Mouse (Mus musculus): ENCODE data around the gene Slit2.

Slit2 gene

GRCm38 (mm10) chr5:47982941-47983701 lies at the start of gene Slit2:
Gene Slit2 (plus strand): TSS chr5:47983138.
- DNase-seq (ENCODE audit: low spot score in 2 of 2) = peak; percentile 72 to 75

- DNase-seq (ENCODE audit: low spot score in 2 of 2) = no peak
Observed at GRCm38 (mm10) chr5:47938586-47939372, 44.2 kb upstream of the Slit2 start.

GRCm38 (mm10) chr5:47956451-47956850 lies 26.5 kb upstream of the Slit2 start:
- DNase-seq (ENCODE audit: low spot score in 2 of 2) = no peak

- DNase-seq (ENCODE audit: low spot score in 2 of 2) = peak; percentile 23 to 31
Observed at GRCm38 (mm10) chr5:47975795-47976194, 7.1 kb upstream of the Slit2 start.

DNA sequence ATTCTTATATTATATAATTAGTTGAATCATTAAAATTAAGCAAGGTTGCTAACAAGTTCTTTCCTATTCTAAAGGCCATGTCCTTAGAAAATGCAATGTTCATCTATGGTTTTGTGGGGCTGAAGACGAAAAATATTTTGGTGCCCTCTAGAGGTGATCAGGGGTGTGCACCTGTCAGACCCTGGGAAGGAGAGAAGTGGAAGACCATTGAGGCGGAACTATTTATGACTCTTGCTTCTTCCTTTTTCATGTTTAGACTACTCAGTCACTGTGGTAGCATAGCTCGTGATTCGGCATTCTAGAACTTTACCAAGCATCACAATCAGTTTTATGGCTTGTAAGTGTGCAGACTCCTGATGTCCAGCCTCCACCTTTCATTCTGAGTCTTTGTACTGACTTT lies 3.6 kb upstream of the Slit2 start:
- peak in 1 of 2 experiments; percentile 24 for DNase-seq (ENCODE audit: low spot score in 2 of 2)

DNA sequence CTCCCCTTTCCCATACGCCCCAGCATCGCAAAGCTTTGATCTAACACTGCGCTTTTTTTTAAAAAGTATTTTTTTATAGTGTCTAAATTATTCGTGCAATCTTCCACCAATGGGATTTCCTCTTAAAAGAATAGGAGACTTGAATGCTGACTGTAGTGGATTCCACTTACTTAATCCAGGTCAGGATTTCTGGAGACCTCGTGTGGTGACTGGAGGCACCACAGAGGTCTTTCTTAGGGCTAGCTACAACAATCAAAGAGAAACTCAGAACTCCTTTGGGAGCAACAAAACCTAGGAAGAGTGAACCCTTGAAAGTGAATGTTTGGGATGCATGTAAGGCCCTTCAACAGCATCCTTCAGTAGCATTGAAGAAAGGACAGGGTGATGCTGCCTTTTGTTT lies 2.5 kb upstream of the Slit2 start:
- DNase-seq (ENCODE audit: low spot score in 2 of 2) = no peak

GRCm38 (mm10) chr5:47981951-47982350 lies 987 bp upstream of the Slit2 start:
- no peak for DNase-seq (ENCODE audit: low spot score in 2 of 2)

DNA sequence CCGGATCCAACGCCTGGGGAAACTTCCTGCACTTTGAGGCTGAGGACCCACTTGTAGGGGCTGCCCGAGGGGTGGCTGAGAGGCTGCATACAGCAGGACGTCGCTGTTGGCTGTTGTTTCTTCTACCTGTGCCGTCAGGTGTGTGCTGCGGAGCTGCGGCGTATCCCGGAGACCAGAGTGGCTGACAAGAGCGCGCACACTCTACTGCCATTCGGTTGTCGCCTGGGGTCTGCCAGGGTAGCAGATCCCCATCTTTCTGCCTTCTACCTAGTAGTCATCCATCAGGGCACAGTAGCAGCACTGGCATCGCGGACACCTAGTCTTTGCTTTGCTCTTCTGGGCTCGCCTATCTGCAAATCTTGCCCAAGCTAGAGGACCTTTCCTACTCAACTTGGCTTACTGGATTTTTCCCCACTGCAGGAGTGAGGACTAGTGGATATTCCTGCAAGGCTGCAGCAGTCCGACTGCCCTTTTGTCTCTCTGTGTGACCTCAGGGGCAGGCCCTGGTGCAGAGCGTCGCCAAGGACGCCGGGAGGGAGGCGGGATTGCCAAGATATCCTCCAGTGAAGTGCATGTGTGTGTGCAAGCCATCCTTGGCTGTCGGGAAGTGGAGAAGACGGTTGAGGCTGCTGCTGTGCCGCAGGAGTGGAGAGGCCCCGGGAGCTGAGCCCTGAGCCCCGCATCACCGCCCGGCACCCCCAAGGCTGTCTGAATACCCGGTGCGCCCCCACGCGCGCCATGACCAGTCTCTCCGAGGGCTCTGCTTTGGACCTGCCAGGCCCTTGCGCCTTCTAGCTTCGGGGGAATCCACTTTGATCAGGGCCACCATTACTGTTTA lies 1.0 kb downstream of the Slit2 start:
- peak; percentile 33 to 36 for DNase-seq (ENCODE audit: low spot score in 2 of 2)

DNA sequence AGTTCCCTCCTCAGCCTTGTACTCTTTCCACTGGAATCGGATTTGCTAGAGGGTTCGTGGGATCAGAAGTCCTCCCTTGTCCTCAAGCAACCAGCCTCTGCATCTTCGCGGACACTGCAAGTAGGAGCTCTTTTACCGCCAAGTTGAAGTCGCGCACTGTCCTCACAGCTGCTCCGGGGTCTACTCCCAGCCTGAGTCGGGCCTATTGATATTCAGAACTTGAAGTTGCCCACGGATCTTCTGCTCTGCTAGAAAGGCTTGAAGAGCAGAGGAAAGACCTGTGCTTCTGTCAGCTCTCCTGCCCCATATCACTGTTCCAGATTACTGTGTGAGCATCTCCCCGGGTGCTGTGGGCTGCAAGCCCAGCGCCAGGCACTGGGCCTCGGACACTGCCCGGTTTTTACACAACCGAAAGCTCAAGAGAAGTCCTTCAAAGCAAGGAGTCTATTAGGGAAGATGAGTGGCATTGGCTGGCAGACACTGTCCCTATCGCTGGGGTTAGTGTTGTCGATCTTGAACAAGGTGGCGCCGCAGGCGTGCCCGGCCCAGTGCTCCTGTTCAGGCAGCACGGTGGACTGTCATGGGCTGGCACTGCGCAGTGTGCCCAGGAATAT lies 1.8 kb downstream of the Slit2 start:
- DNase-seq (ENCODE audit: low spot score in 2 of 2) = peak; percentile 25 to 30

- DNase-seq (ENCODE audit: low spot score in 2 of 2) = peak in 1 of 2 experiments; percentile 23
Observed at GRCm38 (mm10) chr5:47985198-47985631, 2.3 kb downstream of the Slit2 start.

DNA sequence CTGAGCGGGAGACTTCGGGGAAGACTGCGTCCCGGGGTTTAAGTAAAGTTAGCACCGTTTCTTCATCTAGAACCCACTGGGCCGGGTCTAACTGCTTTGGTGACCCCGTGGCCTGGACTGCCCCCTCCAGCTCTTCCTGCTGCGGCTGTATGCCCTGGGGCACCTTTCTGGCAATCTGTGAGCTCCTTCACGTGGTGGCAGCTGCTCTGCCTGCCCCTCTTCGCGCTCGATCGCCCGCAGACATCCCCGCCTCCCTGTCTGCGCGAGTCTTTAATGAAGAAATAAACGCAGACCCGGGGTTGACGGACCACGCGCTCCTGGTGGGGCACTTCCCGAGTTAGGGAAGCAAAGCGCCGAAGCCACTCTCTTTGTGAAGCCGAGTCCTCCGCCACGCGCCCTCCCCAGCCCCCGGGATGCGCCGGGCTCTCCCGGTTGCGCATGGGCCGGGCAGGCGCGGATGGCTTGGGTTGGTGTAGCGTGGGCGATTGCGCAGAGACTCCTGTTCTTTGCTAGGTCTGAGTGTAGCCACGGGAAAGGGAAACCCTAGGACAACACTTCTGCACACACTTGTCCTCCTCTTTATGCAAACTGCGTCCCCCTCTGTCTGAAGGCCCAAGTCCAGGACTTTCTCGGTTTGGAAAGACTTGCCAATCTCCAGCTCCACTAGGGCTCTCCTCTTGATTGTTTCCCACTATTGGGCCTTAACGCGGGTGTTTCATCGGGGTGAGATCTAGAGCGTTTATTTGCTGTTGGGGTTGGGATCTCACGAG lies 3.1 kb downstream of the Slit2 start:
- DNase-seq (ENCODE audit: low spot score in 2 of 2) = peak; percentile 36 to 43

DNA sequence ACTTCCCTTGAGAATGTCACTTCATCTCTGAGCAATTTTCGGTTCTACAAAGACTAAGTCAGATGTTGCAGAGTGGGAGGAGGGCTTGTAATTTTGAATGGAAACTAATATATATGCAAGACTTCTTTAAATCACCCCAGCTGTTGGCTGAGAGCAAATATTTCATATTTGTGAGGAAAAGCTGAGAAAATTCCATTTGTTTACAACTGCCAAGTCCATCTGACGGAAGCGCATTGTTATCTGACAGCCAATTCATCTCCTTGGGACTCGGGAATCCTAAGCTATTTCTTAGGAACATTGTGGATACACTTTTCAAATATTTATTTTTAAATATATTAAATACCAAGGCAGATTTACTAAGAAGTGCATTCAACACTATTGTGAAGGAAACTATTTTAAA lies 8.0 kb downstream of the Slit2 start:
- no peak for DNase-seq (ENCODE audit: low spot score in 2 of 2)

GRCm38 (mm10) chr5:48003708-48004415 lies 20.9 kb downstream of the Slit2 start:
- DNase-seq (ENCODE audit: low spot score in 2 of 2) = no peak

GRCm38 (mm10) chr5:48005533-48005932 lies 22.6 kb downstream of the Slit2 start:
- no peak for DNase-seq (ENCODE audit: low spot score in 2 of 2)

- DNase-seq (ENCODE audit: low spot score in 2 of 2) = no peak
Observed at GRCm38 (mm10) chr5:48006059-48006458, 23.1 kb downstream of the Slit2 start.

DNA sequence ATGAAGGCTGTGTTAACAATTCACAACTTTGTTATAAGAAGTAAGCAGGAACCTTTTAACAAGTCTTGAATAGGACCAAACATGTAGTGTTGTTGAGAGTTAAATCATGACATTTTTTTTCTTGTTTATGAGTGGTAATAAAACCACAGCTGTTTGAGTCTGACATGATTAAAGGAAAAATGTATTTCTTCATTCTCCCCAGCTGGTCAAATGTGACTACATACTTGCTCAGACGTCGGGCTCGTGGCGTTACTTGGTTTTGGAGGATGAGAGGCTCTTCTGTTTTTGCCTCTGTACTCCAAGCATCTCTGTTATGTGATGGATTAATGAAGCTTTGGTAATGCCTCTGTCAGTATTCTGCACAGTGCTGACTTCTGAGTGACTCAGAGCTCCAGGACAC lies 40.5 kb downstream of the Slit2 start:
- DNase-seq (ENCODE audit: low spot score in 2 of 2) = no peak

GRCm38 (mm10) chr5:48034875-48035274 lies 51.9 kb downstream of the Slit2 start:
- DNase-seq (ENCODE audit: low spot score in 2 of 2) = no peak

- peak in 1 of 2 experiments; percentile 43 for DNase-seq (ENCODE audit: low spot score in 2 of 2)
Observed at GRCm38 (mm10) chr5:48038033-48038432, 55.1 kb downstream of the Slit2 start.

- DNase-seq (ENCODE audit: low spot score in 2 of 2) = no peak
Observed at GRCm38 (mm10) chr5:48048986-48049751, 66.2 kb downstream of the Slit2 start.
